8 mouse cellular contexts compared by ENCODE assay signal in genomic region chr14:47396165-47396652, GRCm38 (mm10). TPM values are rescaled to one million over a fixed set of nuclear protein-coding genes. Genes with fewer than 3 reads are reported as not detected.
A peak's percentile ranks its signal among the peaks of the same experiment; 100 is the strongest.
DNase-seq lines count a peak whose midpoint lies in the region; ATAC-seq and TF ChIP-seq lines count a peak whose summit lies in the region.

No protein-coding gene starts in this region.

- H3K36me3 ChIP-seq in forebrain, embryonic 14.5 days (ENCODE audit: control insufficient read depth, insufficient read depth, low read length) = peaks cover 66% of the 10 kb centered on the region
- H3K36me3 ChIP-seq in forebrain, embryonic 11.5 days (ENCODE audit: control insufficient read depth, insufficient read depth, low read length) = peaks cover 23% of the 10 kb centered on the region
- peaks cover 3% of the 10 kb centered on the region; the same call in 1 of the 2 replicates for H3K36me3 ChIP-seq in spleen, adult 2 months (ENCODE audit: control insufficient read depth, insufficient read depth, low read length)
- peaks cover 9% of the 10 kb centered on the region for H3K36me3 ChIP-seq in embryonic facial prominence, embryonic 11.5 days (replicated peaks; ENCODE audit: control insufficient read depth, insufficient read depth, low read depth, low read length)
- H3K36me3 ChIP-seq in kidney, adult 2 months (ENCODE audit: control insufficient read depth, insufficient read depth, low read length) = no peaks in the 10 kb centered on the region
- H3K36me3 ChIP-seq in midbrain, embryonic 11.5 days (ENCODE audit: control insufficient read depth, insufficient read depth, low read length) = peaks cover 40% of the 10 kb centered on the region

- H3K4me2 ChIP-seq in forebrain, embryonic 14.5 days (ENCODE audit: low read length) = no peak overlapping the region
- H3K4me2 ChIP-seq in forebrain, embryonic 11.5 days (ENCODE audit: low read depth, low read length, severe bottlenecking) = no peak overlapping the region
- H3K4me2 ChIP-seq in embryonic facial prominence, embryonic 11.5 days (ENCODE audit: low read depth, low read length) = no peak overlapping the region
- H3K4me2 ChIP-seq in midbrain, embryonic 11.5 days = no peak overlapping the region

- DNase-seq in forebrain, embryonic 14.5 days (ENCODE audit: low spot score) = peak; percentile 73
- no peak for DNase-seq in forebrain, embryonic 11.5 days (ENCODE audit: low spot score)
- DNase-seq in spleen, adult 2 months (ENCODE audit: low read depth in 1 of 2, low spot score in 2 of 2) = peak; percentile 8 to 31
- no peak for DNase-seq in spleen, postnatal 4 days (ENCODE audit: low spot score in 2 of 2)
- peak; percentile 71 for DNase-seq in embryonic facial prominence, embryonic 11.5 days (ENCODE audit: low spot score)
- DNase-seq in kidney, adult 2 months = peak; percentile 54
- peak; percentile 92 for DNase-seq in midbrain, embryonic 11.5 days (ENCODE audit: low spot score, missing footprints)
- no peak for DNase-seq in adrenal gland, adult 18-20 months (ENCODE audit: low spot score in 2 of 2)

- ATAC-seq in forebrain, embryonic 14.5 days = peak; percentile 62
- no peak for ATAC-seq in forebrain, embryonic 11.5 days (replicated peaks; ENCODE audit: low FRiP score)
- ATAC-seq in embryonic facial prominence, embryonic 11.5 days (replicated peaks; ENCODE audit: insufficient number of reproducible peaks, low FRiP score, low TSS enrichment, low read depth) = no peak
- ATAC-seq in midbrain, embryonic 11.5 days (ENCODE audit: low FRiP score) = peak; percentile 55; the same call in 1 of the 2 replicates

- no peaks in the 10 kb centered on the region for H3K9me3 ChIP-seq in forebrain, embryonic 14.5 days (replicated peaks; ENCODE audit: control insufficient read depth, low read length)
- H3K9me3 ChIP-seq in forebrain, embryonic 11.5 days (ENCODE audit: control insufficient read depth, low read length) = no peaks in the 10 kb centered on the region
- no peaks in the 10 kb centered on the region for H3K9me3 ChIP-seq in embryonic facial prominence, embryonic 11.5 days (replicated peaks; ENCODE audit: control insufficient read depth, low read length)
- H3K9me3 ChIP-seq in midbrain, embryonic 11.5 days (ENCODE audit: control insufficient read depth, low read length) = no peaks in the 10 kb centered on the region

- no peaks in the 10 kb centered on the region for H3K27me3 ChIP-seq in forebrain, embryonic 14.5 days (replicated peaks; ENCODE audit: control insufficient read depth, insufficient read depth, low read length)
- H3K27me3 ChIP-seq in forebrain, embryonic 11.5 days (ENCODE audit: control insufficient read depth, insufficient read depth, low read length) = no peaks in the 10 kb centered on the region
- no peaks in the 10 kb centered on the region for H3K27me3 ChIP-seq in spleen, adult 2 months (ENCODE audit: control insufficient read depth, insufficient read depth, low read length)
- H3K27me3 ChIP-seq in embryonic facial prominence, embryonic 11.5 days (ENCODE audit: control insufficient read depth, insufficient read depth, low read length) = no peaks in the 10 kb centered on the region
- H3K27me3 ChIP-seq in kidney, adult 2 months (replicated peaks; ENCODE audit: control insufficient read depth, insufficient read depth, low read length) = no peaks in the 10 kb centered on the region
- H3K27me3 ChIP-seq in midbrain, embryonic 11.5 days (ENCODE audit: control insufficient read depth, insufficient read depth, low read length) = no peaks in the 10 kb centered on the region

- H3K9ac ChIP-seq in forebrain, embryonic 14.5 days (ENCODE audit: low read length) = no peak overlapping the region
- H3K9ac ChIP-seq in forebrain, embryonic 11.5 days (ENCODE audit: low read length) = no peak overlapping the region
- no peak overlapping the region for H3K9ac ChIP-seq in embryonic facial prominence, embryonic 11.5 days (replicated peaks; ENCODE audit: low read length)
- no peak overlapping the region for H3K9ac ChIP-seq in midbrain, embryonic 11.5 days (ENCODE audit: low read length)

- 65% methylated on average over 5 of the region's 5 CpGs for WGBS in forebrain, embryonic 14.5 days
- 72% methylated on average over 5 of the region's 5 CpGs for WGBS in forebrain, embryonic 11.5 days
- 61% methylated on average over 5 of the region's 5 CpGs for WGBS in spleen, adult 2 months
- WGBS in embryonic facial prominence, embryonic 11.5 days = 69% methylated on average over 5 of the region's 5 CpGs
- 58% methylated on average over 5 of the region's 5 CpGs for WGBS in kidney, adult 2 months
- 75% methylated on average over 5 of the region's 5 CpGs for WGBS in midbrain, embryonic 11.5 days

- no peak for TF ChIP-seq POLR2A in spleen, adult 2 months (IDR thresholded peaks at IDR 0.05; ENCODE audit: low read depth, low read length)
- no peak for TF ChIP-seq POLR2A in kidney, adult 2 months (IDR thresholded peaks at IDR 0.05; ENCODE audit: low read depth, low read length)

- H3K4me1 ChIP-seq in forebrain, embryonic 14.5 days (ENCODE audit: control insufficient read depth, insufficient read depth, low read length) = no peaks in the 10 kb centered on the region
- no peaks in the 10 kb centered on the region for H3K4me1 ChIP-seq in forebrain, embryonic 11.5 days (replicated peaks; ENCODE audit: control insufficient read depth, insufficient read depth, low read length)
- no peaks in the 10 kb centered on the region for H3K4me1 ChIP-seq in spleen, adult 2 months (ENCODE audit: control insufficient read depth, insufficient read depth, insufficient read length)
- H3K4me1 ChIP-seq in embryonic facial prominence, embryonic 11.5 days (ENCODE audit: control insufficient read depth, insufficient read depth, low read length) = no peaks in the 10 kb centered on the region
- no peaks in the 10 kb centered on the region for H3K4me1 ChIP-seq in kidney, adult 2 months (ENCODE audit: control insufficient read depth, insufficient read depth, low read length)
- H3K4me1 ChIP-seq in midbrain, embryonic 11.5 days (ENCODE audit: control insufficient read depth, insufficient read depth, low read length) = no peaks in the 10 kb centered on the region

- TF ChIP-seq CTCF in spleen, adult 2 months (IDR thresholded peaks at IDR 0.05; ENCODE audit: extremely low read depth, insufficient read depth, insufficient read length, insufficient replicate concordance) = peak; percentile 38; the same call in 1 of the 2 replicates
- TF ChIP-seq CTCF in kidney, adult 2 months (conservative IDR thresholded peaks at IDR 0.05; ENCODE audit: insufficient read depth, insufficient read length, low read depth, low read length) = peak; percentile 54

- no peak overlapping the region for H3K27ac ChIP-seq in forebrain, embryonic 14.5 days (ENCODE audit: low read depth, low read length)
- no peak overlapping the region for H3K27ac ChIP-seq in forebrain, embryonic 11.5 days (ENCODE audit: low read depth, low read length)
- peak overlapping the region; percentile 64 for H3K27ac ChIP-seq in spleen, adult 2 months (ENCODE audit: insufficient read depth, low read length)
- H3K27ac ChIP-seq in embryonic facial prominence, embryonic 11.5 days (replicated peaks; ENCODE audit: low read depth, low read length) = no peak overlapping the region
- H3K27ac ChIP-seq in kidney, adult 2 months (ENCODE audit: insufficient read depth, low read depth, low read length) = no peak overlapping the region
- no peak overlapping the region for H3K27ac ChIP-seq in midbrain, embryonic 11.5 days (ENCODE audit: low read depth, low read length)

- H3K4me3 ChIP-seq in forebrain, embryonic 14.5 days (ENCODE audit: low read depth, low read length) = no peak overlapping the region
- H3K4me3 ChIP-seq in forebrain, embryonic 11.5 days (ENCODE audit: low read depth, low read length) = no peak overlapping the region
- peak overlapping the region; percentile 28; the same call in 1 of the 2 replicates for H3K4me3 ChIP-seq in spleen, adult 2 months (ENCODE audit: extremely low read depth, insufficient read depth, insufficient read length)
- H3K4me3 ChIP-seq in embryonic facial prominence, embryonic 11.5 days (ENCODE audit: low read depth, low read length) = no peak overlapping the region
- no peak overlapping the region for H3K4me3 ChIP-seq in kidney, adult 2 months (ENCODE audit: insufficient read depth, low read depth, low read length)
- no peak overlapping the region for H3K4me3 ChIP-seq in midbrain, embryonic 11.5 days (ENCODE audit: low read depth, low read length)

RNA-seq across cellular contexts. Expression of gene Dlgap5, which starts 22.0 kb away (rescaled TPM):
- 18.3 and 23.5 TPM in 2 replicates for polyA plus RNA-seq in forebrain, embryonic 14.5 days (2014; fragmentation: Nextera tagmentation; extraction: Ambion mirVana)
- polyA plus RNA-seq in forebrain, embryonic 11.5 days (2014; fragmentation: Nextera tagmentation; extraction: Ambion mirVana) = 77.6 and 90.4 TPM in 2 replicates
- polyA plus RNA-seq in spleen, adult 2 months (2012; rRNA removed) = 2.4 and 3.2 TPM in 2 replicates
- polyA plus RNA-seq in embryonic facial prominence, embryonic 11.5 days (2014; fragmentation: Nextera tagmentation; extraction: Ambion mirVana) = 65.2 and 76.5 TPM in 2 replicates
- 0.23 and 0.33 TPM in 2 replicates for polyA plus RNA-seq in kidney, adult 2 months (2012; rRNA removed)
- polyA plus RNA-seq in midbrain, embryonic 11.5 days (2014; fragmentation: Nextera tagmentation; extraction: Ambion mirVana) = 61.2 and 69.4 TPM in 2 replicates
- 1 to 10 TPM in 1 of 2 experiments, under 1 TPM in 1; 0.93 to 2.2 TPM for total RNA-seq in adrenal gland, adult 18-20 months (2021)

RNA-seq across cellular contexts. Expression of gene Lgals3, which starts 28.7 kb away (rescaled TPM):
- polyA plus RNA-seq in forebrain, embryonic 14.5 days (2014; fragmentation: Nextera tagmentation; extraction: Ambion mirVana) = 2.3 and 3.1 TPM in 2 replicates
- polyA plus RNA-seq in forebrain, embryonic 11.5 days (2014; fragmentation: Nextera tagmentation; extraction: Ambion mirVana) = 0.24 and 0.97 TPM in 2 replicates
- 97.5 and 134 TPM in 2 replicates for polyA plus RNA-seq in spleen, adult 2 months (2012; rRNA removed)
- 1.5 and 1.7 TPM in 2 replicates for polyA plus RNA-seq in embryonic facial prominence, embryonic 11.5 days (2014; fragmentation: Nextera tagmentation; extraction: Ambion mirVana)
- 76.1 and 89.5 TPM in 2 replicates for polyA plus RNA-seq in kidney, adult 2 months (2012; rRNA removed)
- 0.33 and 0.81 TPM in 2 replicates for polyA plus RNA-seq in midbrain, embryonic 11.5 days (2014; fragmentation: Nextera tagmentation; extraction: Ambion mirVana)
- 10 to 100 TPM; 18.5 to 42.1 TPM for total RNA-seq in adrenal gland, adult 18-20 months (2021)

RNA-seq across cellular contexts. Expression of gene Fbxo34, which starts 54.0 kb away (rescaled TPM):
- polyA plus RNA-seq in forebrain, embryonic 14.5 days (2014; fragmentation: Nextera tagmentation; extraction: Ambion mirVana) = 23.0 and 27.5 TPM in 2 replicates
- polyA plus RNA-seq in forebrain, embryonic 11.5 days (2014; fragmentation: Nextera tagmentation; extraction: Ambion mirVana) = 22.9 and 27.6 TPM in 2 replicates
- polyA plus RNA-seq in spleen, adult 2 months (2012; rRNA removed) = 9.2 and 11.3 TPM in 2 replicates
- polyA plus RNA-seq in embryonic facial prominence, embryonic 11.5 days (2014; fragmentation: Nextera tagmentation; extraction: Ambion mirVana) = 22.8 and 24.9 TPM in 2 replicates
- 10.2 and 13.0 TPM in 2 replicates for polyA plus RNA-seq in kidney, adult 2 months (2012; rRNA removed)
- polyA plus RNA-seq in midbrain, embryonic 11.5 days (2014; fragmentation: Nextera tagmentation; extraction: Ambion mirVana) = 20.2 and 24.0 TPM in 2 replicates
- 10 to 100 TPM; 21.5 to 28.3 TPM for total RNA-seq in adrenal gland, adult 18-20 months (2021)

Comparison
In these comparisons a context has a peak if more than half of its experiments do, and no peak if none do; other contexts are left out.
1. ATAC-seq: peak in forebrain, embryonic 14.5 days (single experiment) and midbrain, embryonic 11.5 days (single experiment); none in forebrain, embryonic 11.5 days (single experiment) and embryonic facial prominence, embryonic 11.5 days (single experiment).
2. DNase-seq: peak in forebrain, embryonic 14.5 days (single experiment), spleen, adult 2 months (2 of 2), embryonic facial prominence, embryonic 11.5 days (single experiment), kidney, adult 2 months (single experiment) and midbrain, embryonic 11.5 days (single experiment); none in forebrain, embryonic 11.5 days (single experiment), spleen, postnatal 4 days (0 of 2) and adrenal gland, adult 18-20 months (0 of 2).
3. RNA of gene Lgals3, which starts 28.7 kb away (polyA plus RNA-seq): 97.5 to 134 TPM in spleen, adult 2 months and 76.1 to 89.5 TPM in kidney, adult 2 months; 2.3 to 3.1 TPM in forebrain, embryonic 14.5 days, 1.5 to 1.7 TPM in embryonic facial prominence, embryonic 11.5 days, 0.33 to 0.81 TPM in midbrain, embryonic 11.5 days and 0.24 to 0.97 TPM in forebrain, embryonic 11.5 days; every median in the first group is over 10 times any median in the second.